Mouse (Mus musculus): ENCODE results near the gene Nudt14. TPM values are rescaled to one million over a fixed set of nuclear protein-coding genes. Genes with fewer than 3 reads are reported as not detected.

Nudt14 gene
- total and polyA plus RNA-seq, 3 experiments: 17.7 to 23.9 (median 20.7) TPM

GRCm38 (mm10) chr12:112912951-112913745 is 28.8 kb downstream of the Nudt14 start:
- Histone ChIP-seq H3K4me1 (ENCODE audit: control insufficient read depth in 1 of 2, insufficient read depth in 2 of 2) (peaks cover 8 to 17% of the 10 kb centered on the region in 2 experiments; a peak in 3 of 4 replicates), H3K79me2 (replicated peaks; ENCODE audit: control insufficient read depth, extremely low read depth, insufficient read depth, poor library complexity, severe bottlenecking) (no peaks in the 10 kb centered on the region), H3K9ac (ENCODE audit: insufficient read depth, low read depth) (no peak overlapping the region), H3K4me2 (ENCODE audit: insufficient read depth, low read depth, poor library complexity, severe bottlenecking) (no peak overlapping the region), H3K27ac (ENCODE audit: insufficient read depth, low read depth) (no peak overlapping the region), H3K27me3 (replicated peaks) (peaks cover 15% of the 10 kb centered on the region), H3K4me3 (replicated peaks in 1 of 3; ENCODE audit: low read depth in 2 of 3, low read length in 2 of 3, poor library complexity in 1 of 3) (no peak overlapping the region), H3K36me3 (replicated peaks in 1 of 2; ENCODE audit: control insufficient read depth in 1 of 2, insufficient read depth in 1 of 2, low read length in 1 of 2) (peaks cover 0 to 2% of the 10 kb centered on the region in 2 experiments), H3K9me3 (replicated peaks; ENCODE audit: low read length) (no peaks in the 10 kb centered on the region)
- DNase-seq (ENCODE audit: extremely low read depth): no peak
- in situ Hi-C loops (cut with MboI; ENCODE audit: low pct_ligation_motif_present, low pct_unique_long_range_greater_than_20kb, low sequenced_read_pairs) (no loop called here), dilution Hi-C loops (cut with MboI; ENCODE audit: extremely low pct_ligation_motif_present, extremely low pct_unique_long_range_greater_than_20kb, low sequenced_read_pairs) (no loop called here)
- no peak for TF ChIP-seq USF1 (IDR thresholded peaks at IDR 0.05; ENCODE audit: low read depth, low read length)
- TF ChIP-seq TBP (conservative IDR thresholded peaks at IDR 0.05; ENCODE audit: low read depth, low read length): no peak

GRCm38 (mm10) chr12:112911701-112912100 is 30.2 kb downstream of the Nudt14 start:
- Histone ChIP-seq H3K27me3 (replicated peaks) (peaks cover 3% of the 10 kb centered on the region), H3K4me2 (ENCODE audit: insufficient read depth, low read depth, poor library complexity, severe bottlenecking) (no peak overlapping the region), H3K79me2 (replicated peaks; ENCODE audit: control insufficient read depth, extremely low read depth, insufficient read depth, poor library complexity, severe bottlenecking) (no peaks in the 10 kb centered on the region), H3K4me1 (ENCODE audit: control insufficient read depth in 1 of 2, insufficient read depth in 2 of 2) (peaks cover under 1 to 4% of the 10 kb centered on the region in 2 experiments; a peak in 1 of 4 replicates), H3K27ac (ENCODE audit: insufficient read depth, low read depth) (no peak overlapping the region), H3K4me3 (replicated peaks in 1 of 3; ENCODE audit: low read depth in 2 of 3, low read length in 2 of 3, poor library complexity in 1 of 3) (no peak overlapping the region), H3K9ac (ENCODE audit: insufficient read depth, low read depth) (no peak overlapping the region), H3K36me3 (replicated peaks in 1 of 2; ENCODE audit: control insufficient read depth in 1 of 2, insufficient read depth in 1 of 2, low read length in 1 of 2) (peaks cover 0 to 2% of the 10 kb centered on the region in 2 experiments), H3K9me3 (replicated peaks; ENCODE audit: low read length) (no peaks in the 10 kb centered on the region)
- TF ChIP-seq SIN3A (IDR thresholded peaks at IDR 0.05; ENCODE audit: low read length): no peak
- TF ChIP-seq SMC3 (IDR thresholded peaks at IDR 0.05; ENCODE audit: low read depth, low read length): no peak
- no peak for TF ChIP-seq ZKSCAN1 (IDR thresholded peaks at IDR 0.05; ENCODE audit: borderline replicate concordance, low read depth, low read length)
- TF ChIP-seq USF1 (IDR thresholded peaks at IDR 0.05; ENCODE audit: low read depth, low read length): no peak
- dilution Hi-C loops (cut with MboI; ENCODE audit: extremely low pct_ligation_motif_present, extremely low pct_unique_long_range_greater_than_20kb, low sequenced_read_pairs) (no loop called here), in situ Hi-C loops (cut with MboI; ENCODE audit: low pct_ligation_motif_present, low pct_unique_long_range_greater_than_20kb, low sequenced_read_pairs) (no loop called here)
- no peak for DNase-seq (ENCODE audit: extremely low read depth)

GRCm38 (mm10) chr12:112908991-112909390 is 32.9 kb downstream of the Nudt14 start:
- H3K9me3 ChIP-seq (replicated peaks; ENCODE audit: low read length): no peaks in the 10 kb centered on the region
- no peaks in the 10 kb centered on the region for H3K79me2 ChIP-seq (replicated peaks; ENCODE audit: control insufficient read depth, extremely low read depth, insufficient read depth, poor library complexity, severe bottlenecking)
- no peaks in the 10 kb centered on the region for H3K4me1 ChIP-seq (ENCODE audit: control insufficient read depth in 1 of 2, insufficient read depth in 2 of 2)
- no peak for DNase-seq (ENCODE audit: extremely low read depth)
- dilution Hi-C loops (cut with MboI; ENCODE audit: extremely low pct_ligation_motif_present, extremely low pct_unique_long_range_greater_than_20kb, low sequenced_read_pairs): no loop called here
- H3K4me2 ChIP-seq (ENCODE audit: insufficient read depth, low read depth, poor library complexity, severe bottlenecking): no peak overlapping the region
- H3K27me3 ChIP-seq (replicated peaks): peaks cover 7% of the 10 kb centered on the region
- no peak overlapping the region for H3K9ac ChIP-seq (ENCODE audit: insufficient read depth, low read depth)
- TF ChIP-seq ELF1 (IDR thresholded peaks at IDR 0.05; ENCODE audit: low read depth, low read length): no peak
- TF ChIP-seq RCOR1 (conservative IDR thresholded peaks at IDR 0.05; ENCODE audit: low read depth, low read length): no peak
- TF ChIP-seq EP300 (IDR thresholded peaks at IDR 0.05; ENCODE audit: low read length): no peak
- TF ChIP-seq ZC3H11A (IDR thresholded peaks at IDR 0.05; ENCODE audit: low read depth, low read length): no peak
- no peak for TF ChIP-seq GABPA (IDR thresholded peaks at IDR 0.05; ENCODE audit: insufficient replicate concordance, low read depth, low read length)
- no peak for TF ChIP-seq CHD1 (IDR thresholded peaks at IDR 0.05; ENCODE audit: low read depth, low read length)
- no peak for TF ChIP-seq NELFE (IDR thresholded peaks at IDR 0.05; ENCODE audit: low read depth, low read length)
- no peak for TF ChIP-seq MXI1 (IDR thresholded peaks at IDR 0.05; ENCODE audit: low read depth, low read length)
- no peak for TF ChIP-seq TBP (conservative IDR thresholded peaks at IDR 0.05; ENCODE audit: low read depth, low read length)
- no peak for TF ChIP-seq UBTF (IDR thresholded peaks at IDR 0.05; ENCODE audit: low read depth, low read length)
- no peak for TF ChIP-seq CTCF (conservative IDR thresholded peaks at IDR 0.05 in 1 of 2, IDR thresholded peaks at IDR 0.05 in 1 of 2; ENCODE audit: low read depth in 2 of 2, low read length in 2 of 2)
- no peak for TF ChIP-seq ETS1 (conservative IDR thresholded peaks at IDR 0.05; ENCODE audit: low read depth, low read length)
- TF ChIP-seq CHD2 (IDR thresholded peaks at IDR 0.05; ENCODE audit: low read length): no peak
- TF ChIP-seq NRF1 (IDR thresholded peaks at IDR 0.05; ENCODE audit: low read depth, low read length): no peak
- no peak for TF ChIP-seq KAT2A (IDR thresholded peaks at IDR 0.05; ENCODE audit: insufficient replicate concordance, low read length)
- no peak for TF ChIP-seq BHLHE40 (IDR thresholded peaks at IDR 0.05; ENCODE audit: low read depth, low read length)
- TF ChIP-seq USF2 (conservative IDR thresholded peaks at IDR 0.05; ENCODE audit: low read depth, low read length): no peak
- no peak for TF ChIP-seq SMC3 (IDR thresholded peaks at IDR 0.05; ENCODE audit: low read depth, low read length)
- TF ChIP-seq SIN3A (IDR thresholded peaks at IDR 0.05; ENCODE audit: low read length): no peak
- H3K27ac ChIP-seq (ENCODE audit: insufficient read depth, low read depth): no peak overlapping the region
- no peak overlapping the region for H3K4me3 ChIP-seq (replicated peaks in 1 of 3; ENCODE audit: low read depth in 2 of 3, low read length in 2 of 3, poor library complexity in 1 of 3)
- H3K36me3 ChIP-seq (replicated peaks in 1 of 2; ENCODE audit: control insufficient read depth in 1 of 2, insufficient read depth in 1 of 2, low read length in 1 of 2): peaks cover 0 to 2% of the 10 kb centered on the region in 2 experiments
- in situ Hi-C loops (cut with MboI; ENCODE audit: low pct_ligation_motif_present, low pct_unique_long_range_greater_than_20kb, low sequenced_read_pairs): no loop called here
